Mouse (Mus musculus) fibroblast of lung, adult 2 months (primary cell): ENCODE results near the gene Dhdds.

Experiments
- DNase-seq: peaks from one replicate; pipeline ENCODE4 v3.0.0-alpha.2; 2011; ENCODE audit warnings: low read depth

Gene Dhdds

GRCm38 (mm10) chr4:133956358-133956757 is 44.4 kb downstream of the Dhdds start:
- DNase-seq: no peak

GRCm38 (mm10) chr4:133946736-133947135 is 54.0 kb downstream of the Dhdds start:
- no peak for DNase-seq

- DNase-seq: no peak
Measured at GRCm38 (mm10) chr4:133943791-133944190, 56.9 kb downstream of the Dhdds start.

GRCm38 (mm10) chr4:133942679-133943078 is 58.0 kb downstream of the Dhdds start:
- no peak for DNase-seq

GRCm38 (mm10) chr4:133941576-133941975 is 59.1 kb downstream of the Dhdds start:
- DNase-seq: peak; percentile 91

GRCm38 (mm10) chr4:133940386-133941260 is 60.1 kb downstream of the Dhdds start:
- no peak for DNase-seq

GRCm38 (mm10) chr4:133938077-133938476 is 62.6 kb downstream of the Dhdds start:
- DNase-seq: no peak

GRCm38 (mm10) chr4:133931785-133932184 is 68.9 kb downstream of the Dhdds start:
- no peak for DNase-seq

GRCm38 (mm10) chr4:133931349-133931748 is 69.4 kb downstream of the Dhdds start:
- DNase-seq: no peak

GRCm38 (mm10) chr4:133929278-133929670 is 71.4 kb downstream of the Dhdds start:
- DNase-seq: no peak

GRCm38 (mm10) chr4:133928576-133929277 is 72.0 kb downstream of the Dhdds start:
- no peak for DNase-seq

GRCm38 (mm10) chr4:133925204-133925603 is 75.5 kb downstream of the Dhdds start:
- DNase-seq: no peak

- DNase-seq: no peak
Measured at GRCm38 (mm10) chr4:133923743-133924142, 77.0 kb downstream of the Dhdds start.
